Comparison of ENCODE assay signal across 14 mouse cellular contexts in genomic region chr6:51258304-51258703, GRCm38 (mm10).
"Had no signal": no experiment of that assay in that cellular context is flagged by ENCODE, and none has a peak within 500 bp of the region (broad histone marks: within the 10 kb centered on the region; RNA-seq: fewer than 3 reads in every experiment).

No protein-coding gene starts in this region.

- H3K9me3 ChIP-seq: limb, embryonic 15.5 days; lung, embryonic 15.5 days; midbrain, embryonic 10.5 days; neural tube, embryonic 15.5 days had no signal

- H3K4me1 ChIP-seq: midbrain, embryonic 10.5 days; neural tube, embryonic 15.5 days had no signal

- H3K27ac ChIP-seq: left cerebral cortex, adult 2 months; limb, embryonic 15.5 days; lung, embryonic 15.5 days; midbrain, embryonic 10.5 days; neural tube, embryonic 15.5 days; stomach, postnatal 0 days had no signal

- H3K36me3 ChIP-seq: limb, embryonic 15.5 days; lung, embryonic 15.5 days; midbrain, embryonic 10.5 days; neural tube, embryonic 15.5 days had no signal

- H3K4me3 ChIP-seq: left cerebral cortex, adult 2 months; limb, embryonic 15.5 days; lung, embryonic 15.5 days; midbrain, embryonic 10.5 days; myocyte; neural tube, embryonic 15.5 days had no signal

- H3K9ac ChIP-seq: limb, embryonic 15.5 days; lung, embryonic 15.5 days; neural tube, embryonic 15.5 days had no signal

- H3K27me3 ChIP-seq: limb, embryonic 15.5 days; lung, embryonic 15.5 days; neural tube, embryonic 15.5 days had no signal

- DNase-seq: kidney, adult 8-10 months; kidney, postnatal 25 days; lung, postnatal 14 days; midbrain, embryonic 14.5 days; right cerebral cortex, adult 18-20 months; right cerebral cortex, postnatal 25 days; thymus, postnatal 4 days had no signal

- H3K4me2 ChIP-seq: limb, embryonic 15.5 days; lung, embryonic 15.5 days; neural tube, embryonic 15.5 days had no signal
